Mouse (Mus musculus): ENCODE results near the gene Syt17.

The Syt17 gene

GRCm38 (mm10) chr7:118462818-118463762 lies 15.1 kb upstream of the Syt17 start:
- DNase-seq: no peak

GRCm38 (mm10) chr7:118461400-118462136 lies 13.5 kb upstream of the Syt17 start:
- DNase-seq: no peak

- no peak for DNase-seq
Measured at GRCm38 (mm10) chr7:118453722-118454121, 5.7 kb upstream of the Syt17 start.

DNA sequence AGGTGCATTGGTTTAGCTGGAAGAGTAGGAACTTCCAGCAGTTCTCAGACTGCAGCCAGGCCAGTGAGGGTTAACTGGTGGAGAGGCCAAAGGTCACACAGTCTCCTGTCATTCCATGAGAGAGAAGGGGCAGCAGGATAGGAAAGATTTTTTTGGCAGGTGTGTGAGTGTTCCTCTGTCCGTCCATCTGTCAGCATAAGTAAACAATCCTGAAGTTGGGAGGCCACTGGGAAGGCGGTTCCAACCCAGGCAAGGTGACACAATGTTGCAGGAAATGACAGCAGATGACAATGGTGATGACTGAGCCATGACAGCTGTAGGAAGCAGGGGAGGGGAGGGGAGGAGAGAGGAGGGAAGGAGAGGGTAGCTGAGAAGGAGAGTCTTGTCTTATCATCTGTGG lies 4.9 kb upstream of the Syt17 start:
- DNase-seq: no peak

DNA sequence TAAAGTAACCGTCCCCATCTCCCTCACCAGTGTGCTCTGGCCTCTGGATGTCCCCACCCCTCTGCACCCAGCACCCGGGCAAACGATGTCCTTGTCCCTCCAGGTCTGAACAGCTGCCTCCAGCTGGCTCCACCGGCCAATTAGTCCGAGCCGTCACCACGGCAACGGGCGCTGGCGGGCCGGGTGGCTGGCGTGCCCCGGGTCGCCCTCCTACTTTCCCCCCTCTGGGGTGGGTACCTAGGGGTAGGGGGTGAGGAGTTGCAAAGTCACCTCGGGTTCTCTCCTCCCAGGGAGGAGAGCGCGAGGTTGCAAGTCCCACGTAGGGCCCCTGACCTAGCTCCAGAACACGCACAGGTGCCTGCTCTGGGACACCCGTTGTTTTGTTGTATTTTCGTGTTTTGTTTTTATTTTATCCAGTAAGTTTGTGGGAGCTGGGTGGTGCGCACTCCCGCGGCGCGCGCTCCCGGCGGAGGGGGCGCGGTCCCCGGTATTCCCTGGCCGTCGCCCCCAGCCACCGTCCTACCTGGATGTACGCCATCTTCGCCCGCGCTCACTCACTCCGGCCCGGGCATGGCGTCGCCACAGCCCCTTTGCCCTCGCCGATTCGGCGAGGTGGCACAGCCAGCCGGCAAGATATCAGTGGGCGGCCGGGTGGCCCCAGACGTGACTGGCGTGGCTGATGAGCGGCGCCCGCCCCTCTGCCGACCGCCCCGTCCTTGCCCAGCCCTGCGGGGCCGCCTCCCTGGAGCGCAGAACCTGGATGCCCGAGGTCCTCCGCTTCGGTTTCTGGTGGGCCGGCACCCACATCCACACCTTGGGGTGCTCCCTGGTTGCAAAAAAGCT lies 510 bp downstream of the Syt17 start:
- DNase-seq: peak; percentile 65

DNA sequence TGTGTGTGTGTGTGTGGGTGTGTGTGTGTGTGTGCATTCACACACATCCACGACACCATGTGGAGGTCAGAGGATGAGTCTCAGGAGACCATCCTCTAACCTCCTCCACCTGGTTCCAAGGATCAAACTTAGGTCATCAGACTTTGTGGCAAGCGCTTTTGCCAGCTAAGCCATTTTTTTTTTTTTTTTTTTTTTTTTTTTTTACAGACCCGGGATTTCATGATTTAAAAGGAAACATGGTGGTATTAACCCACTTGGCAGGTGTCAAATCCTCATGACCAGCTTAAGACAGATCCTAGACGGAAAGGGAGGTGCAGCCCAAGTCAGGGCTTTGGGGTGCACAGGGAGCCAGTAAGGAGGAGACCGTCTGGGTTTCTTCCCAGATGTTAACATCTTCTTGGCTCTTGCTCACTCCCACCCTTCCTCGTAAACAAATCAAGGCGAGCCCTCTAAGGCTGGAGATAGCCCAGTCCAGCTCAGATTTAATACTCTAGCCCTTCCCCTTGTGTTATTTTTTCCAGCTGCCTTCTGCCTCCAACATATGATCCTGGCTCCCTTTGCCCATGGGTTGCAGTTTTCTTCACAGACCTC lies 4.0 kb downstream of the Syt17 start:
- no peak for DNase-seq

- DNase-seq: no peak
Measured at GRCm38 (mm10) chr7:118443371-118443770, 4.7 kb downstream of the Syt17 start.

GRCm38 (mm10) chr7:118441535-118441934 lies 6.5 kb downstream of the Syt17 start:
- DNase-seq: no peak

- DNase-seq: peak; percentile 29
Measured at GRCm38 (mm10) chr7:118437101-118437802, 10.8 kb downstream of the Syt17 start.

GRCm38 (mm10) chr7:118428937-118429336 lies 19.1 kb downstream of the Syt17 start:
- DNase-seq: no peak

DNA sequence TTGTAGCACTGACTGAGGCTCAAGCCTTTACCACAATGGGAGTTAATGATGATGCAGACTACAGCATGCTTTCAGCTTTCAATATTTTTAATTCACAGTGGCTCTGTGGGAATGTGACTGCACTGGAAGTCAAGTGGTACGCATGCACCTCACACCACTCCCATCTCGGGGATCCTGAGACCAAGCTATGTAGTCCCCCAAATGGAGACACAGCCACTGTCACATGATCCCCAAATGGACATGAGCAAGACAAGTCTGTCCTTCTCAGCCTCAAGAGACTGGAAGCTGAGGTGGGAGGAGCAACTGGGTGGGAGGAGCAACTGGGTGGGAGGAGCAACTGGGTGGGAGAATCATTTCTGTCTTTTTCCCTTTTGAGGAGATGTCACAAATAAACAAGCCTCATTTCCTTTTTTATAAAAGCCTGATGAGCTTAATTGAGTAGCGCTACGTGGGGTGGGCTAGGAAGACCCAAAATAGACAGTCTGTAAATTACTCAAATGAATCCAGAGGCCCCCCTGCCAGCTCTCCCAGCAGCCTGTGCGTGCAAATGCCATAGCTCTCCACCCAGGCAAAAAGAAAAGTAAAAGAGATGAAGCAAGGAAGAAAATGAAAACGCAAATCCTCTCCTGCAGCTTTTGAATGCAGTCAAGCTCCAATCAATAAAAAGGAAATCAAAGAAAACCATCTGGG lies 28.4 kb downstream of the Syt17 start:
- DNase-seq: no peak

GRCm38 (mm10) chr7:118414183-118414582 lies 33.8 kb downstream of the Syt17 start:
- no peak for DNase-seq

DNA sequence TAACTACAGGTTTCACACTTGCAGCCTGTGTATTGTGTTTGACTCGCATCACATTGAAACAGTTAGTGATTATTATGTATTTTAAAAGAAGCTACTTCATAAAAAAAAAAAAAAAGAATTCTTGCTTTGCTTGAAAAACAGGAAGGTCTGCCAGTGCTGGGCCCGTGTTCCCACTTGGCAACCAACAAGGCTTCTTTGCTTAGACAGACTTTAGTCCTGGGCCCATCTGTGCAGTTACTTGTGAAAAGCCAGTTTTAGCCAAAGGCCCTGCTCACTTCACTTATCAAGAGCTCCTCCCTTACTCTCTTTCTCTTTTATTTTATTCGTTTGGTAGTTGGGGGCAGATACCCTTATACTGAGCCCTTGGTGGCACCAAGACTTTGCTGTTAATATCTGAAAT lies 36.1 kb downstream of the Syt17 start:
- DNase-seq: no peak

DNA sequence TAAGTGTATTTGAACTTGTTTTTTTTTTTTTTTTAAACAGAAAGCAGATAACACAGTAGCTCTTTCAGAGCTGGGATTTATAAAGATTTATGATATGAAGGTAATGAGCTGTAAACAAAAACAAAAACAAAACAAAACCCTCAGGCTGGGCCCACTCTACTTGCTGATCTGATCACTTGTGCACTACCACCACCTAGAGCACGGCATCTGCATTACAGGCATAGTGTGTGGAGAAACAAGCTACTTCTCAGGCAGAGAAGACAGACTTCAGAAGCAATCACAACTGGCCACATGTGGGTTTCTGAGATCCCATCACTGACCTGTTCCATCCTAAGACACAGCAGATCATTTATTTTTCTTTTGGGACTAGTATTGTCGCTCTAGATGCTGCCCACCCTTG lies 38.6 kb downstream of the Syt17 start:
- peak; percentile 33 for DNase-seq

DNA sequence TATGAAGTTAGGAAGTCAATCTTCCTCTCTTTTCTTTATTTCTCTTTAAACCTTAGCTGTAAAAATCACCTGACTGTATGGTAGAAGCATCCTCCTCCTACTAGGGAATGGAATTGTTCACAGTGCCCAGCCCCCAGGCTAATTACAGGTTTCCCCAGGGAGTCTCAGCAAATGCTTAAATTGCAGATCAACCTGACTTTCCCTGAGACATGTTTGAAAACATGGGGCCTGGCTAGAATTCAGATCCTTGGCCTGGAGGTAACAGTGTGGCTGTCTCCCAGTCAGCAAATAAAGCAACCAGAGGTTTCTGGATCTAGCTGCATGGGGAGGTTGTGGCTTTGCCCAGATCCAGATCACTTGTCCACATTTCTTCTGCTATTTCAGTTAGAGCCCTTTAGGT lies 42.8 kb downstream of the Syt17 start:
- no peak for DNase-seq

DNA sequence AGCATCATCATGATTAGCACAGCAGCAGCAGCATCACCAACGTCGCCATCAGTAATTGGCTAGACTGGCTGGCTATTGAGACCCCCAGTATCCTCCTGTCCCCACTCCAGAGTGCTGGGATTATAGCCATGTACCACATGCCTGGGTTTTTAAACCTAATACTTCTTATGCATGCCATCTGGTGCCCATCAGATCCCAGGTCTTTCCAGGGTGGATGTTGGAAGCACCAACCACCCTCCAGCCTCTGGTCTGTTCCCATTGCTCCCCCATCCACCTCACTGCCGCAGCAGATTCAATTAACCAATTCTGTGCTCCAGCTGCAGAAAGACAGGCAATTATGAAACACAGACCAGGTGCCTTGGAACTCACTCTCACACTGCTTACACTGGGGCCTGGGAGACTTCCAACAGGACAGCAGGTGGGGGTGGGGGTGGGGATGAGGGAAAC lies 45.4 kb downstream of the Syt17 start:
- no peak for DNase-seq

DNA sequence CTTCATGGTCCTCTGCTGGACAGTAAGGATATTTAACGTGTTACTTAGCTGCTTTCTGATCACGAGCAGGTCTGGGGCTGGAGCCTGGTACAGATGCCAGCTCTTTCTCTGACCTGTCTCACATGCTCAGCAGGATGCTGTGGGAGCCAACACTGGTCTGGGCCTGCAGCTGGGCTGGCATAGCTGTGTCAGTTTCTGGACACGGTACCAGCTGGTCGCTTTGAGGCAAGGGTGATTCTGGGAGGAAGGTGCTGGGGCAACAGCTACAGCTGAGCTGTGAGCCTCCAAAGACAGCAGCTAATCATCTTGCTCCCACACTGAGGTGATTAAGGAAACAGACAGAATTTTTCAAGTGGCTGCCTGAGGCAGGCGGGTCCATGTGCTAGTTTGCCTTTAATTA lies 46.1 kb downstream of the Syt17 start:
- no peak for DNase-seq

DNA sequence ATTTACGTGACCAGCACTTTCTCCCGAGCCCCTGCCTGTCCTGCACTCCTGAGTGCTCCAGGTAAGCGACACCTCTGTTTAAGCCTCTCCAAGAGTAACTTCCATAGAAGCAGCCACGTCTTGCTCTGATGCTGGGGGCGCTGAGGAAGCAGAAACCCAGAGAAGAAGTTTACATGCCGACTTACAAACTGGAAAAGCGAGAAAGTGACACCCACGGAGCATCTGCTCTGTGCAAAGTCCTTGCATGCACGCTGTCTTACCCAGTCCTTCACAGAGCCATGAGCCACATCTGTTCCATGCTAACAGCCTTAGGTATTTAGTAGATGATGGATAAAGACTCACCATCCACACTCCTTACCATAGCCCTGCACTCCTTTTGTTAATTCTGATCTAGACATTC lies 48.3 kb downstream of the Syt17 start:
- DNase-seq: no peak

- no peak for DNase-seq
Measured at GRCm38 (mm10) chr7:118390705-118391104, 57.3 kb downstream of the Syt17 start.

DNA sequence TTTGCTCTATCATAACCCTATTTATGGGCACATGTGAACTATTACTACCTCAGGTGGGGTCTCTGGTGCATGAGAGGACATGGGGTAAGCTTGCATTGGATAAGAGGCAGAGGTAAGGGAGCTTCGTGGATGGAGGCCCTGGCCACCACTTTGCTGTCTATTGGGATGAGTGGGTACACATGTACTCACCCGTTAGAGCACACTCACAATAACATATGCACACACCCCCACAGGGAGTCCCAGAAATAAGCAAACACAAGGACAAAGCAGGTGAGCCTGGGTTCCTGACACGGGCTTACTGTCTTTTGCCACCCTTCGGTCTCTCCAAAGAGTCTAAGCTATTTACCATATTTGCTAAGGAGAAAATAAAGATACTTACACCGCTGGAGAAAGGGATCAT lies 67.0 kb downstream of the Syt17 start:
- no peak for DNase-seq

- DNase-seq: no peak
Measured at GRCm38 (mm10) chr7:118380056-118380455, 68.0 kb downstream of the Syt17 start.
